19 mouse cellular contexts compared by ENCODE assay signal in the genomic region with DNA sequence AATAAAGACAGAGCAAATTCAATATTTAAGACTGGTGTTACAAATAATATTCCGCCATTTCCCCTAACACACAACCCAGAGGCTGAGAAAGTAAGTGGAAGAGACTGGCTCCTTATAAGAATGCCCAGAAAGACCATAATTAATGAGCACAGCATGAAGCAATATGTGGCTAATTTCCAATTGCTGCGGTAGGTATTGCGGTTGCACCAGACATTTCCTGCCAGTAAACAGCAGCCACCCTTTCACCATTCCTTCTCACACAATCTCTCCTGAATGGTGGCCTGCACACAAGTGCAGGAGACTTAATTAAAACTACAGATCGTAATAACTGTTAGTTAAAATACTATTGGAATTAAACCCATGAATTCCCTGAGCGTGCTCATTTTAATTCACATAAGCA.
"Had no signal": no experiment of that assay in that cellular context is flagged by ENCODE, and none has a peak within 500 bp of the region (broad histone marks: within the 10 kb centered on the region; RNA-seq: fewer than 3 reads in every experiment).

No protein-coding gene starts in this region.

- H3K27ac ChIP-seq: liver, embryonic 15.5 days; lung, embryonic 15.5 days; macrophage; midbrain, embryonic 10.5 days; midbrain, embryonic 12.5 days; neural tube, embryonic 12.5 days; stomach, embryonic 15.5 days; stomach, postnatal 0 days had no signal

- ATAC-seq: liver, postnatal 0 days; lung, postnatal 0 days; midbrain, embryonic 16.5 days had no signal

- DNase-seq: liver, postnatal 0 days; lung, adult 2 months; lung, postnatal 14 days; lung, postnatal 36 days; midbrain, embryonic 14.5 days; right cerebral cortex, postnatal 14 days; thymus, adult 18-20 months; thymus, postnatal 14 days; thymus, postnatal 36 days had no signal

- H3K27me3 ChIP-seq: liver, embryonic 15.5 days; lung, embryonic 15.5 days; midbrain, embryonic 12.5 days; neural tube, embryonic 12.5 days; stomach, embryonic 15.5 days had no signal

- H3K4me1 ChIP-seq: liver, embryonic 15.5 days; lung, embryonic 15.5 days; midbrain, embryonic 10.5 days; midbrain, embryonic 12.5 days; neural tube, embryonic 12.5 days; stomach, embryonic 15.5 days had no signal

- H3K9me3 ChIP-seq: liver, embryonic 15.5 days; lung, embryonic 15.5 days; midbrain, embryonic 10.5 days; midbrain, embryonic 12.5 days; neural tube, embryonic 12.5 days; stomach, embryonic 15.5 days had no signal

- H3K36me3 ChIP-seq: liver, embryonic 15.5 days; lung, embryonic 15.5 days; midbrain, embryonic 10.5 days; midbrain, embryonic 12.5 days; neural tube, embryonic 12.5 days; stomach, embryonic 15.5 days had no signal

- H3K4me2 ChIP-seq: liver, embryonic 15.5 days; lung, embryonic 15.5 days; midbrain, embryonic 12.5 days; neural tube, embryonic 12.5 days; stomach, embryonic 15.5 days had no signal

- H3K4me3 ChIP-seq: liver, embryonic 15.5 days; lung, embryonic 15.5 days; midbrain, embryonic 10.5 days; midbrain, embryonic 12.5 days; neural tube, embryonic 12.5 days; stomach, embryonic 15.5 days had no signal
